Mouse (Mus musculus) MEL (cell line): Measurements from ENCODE around the gene Khk.

Source experiments
- CTCF ChIP-seq, 3 experiments: IDR thresholded peaks in 2 of 3; conservative IDR thresholded peaks in 1 of 3; 2 replicates each; pipeline ENCODE4 v1.5.1; 2011 to 2012; ENCODE audit warnings: low read length in 3 of 3, low read depth in 2 of 3, mild to moderate bottlenecking in 2 of 3, improper control_type of control experiment in 1 of 3, inconsistent platforms in 1 of 3, mixed read lengths in 1 of 3, moderate library complexity in 1 of 3; ENCODE audit not compliant: control insufficient read depth in 1 of 3, insufficient read depth in 1 of 3, poor library complexity in 1 of 3, severe bottlenecking in 1 of 3
- ELF1 ChIP-seq: IDR thresholded peaks from 2 replicates; pipeline ENCODE4 v1.6.1; 2014; ENCODE audit warnings: low read depth, mild to moderate bottlenecking, inconsistent platforms, low read length, improper control_type of control experiment, moderate library complexity
- EP300 ChIP-seq, 2 experiments: IDR thresholded peaks; 2 replicates each; pipeline ENCODE4 v1.6.1; 2011; ENCODE audit warnings: improper control_type of control experiment in 2 of 2, low read length in 2 of 2, low read depth in 1 of 2, mild to moderate bottlenecking in 1 of 2
- GABPA ChIP-seq: IDR thresholded peaks from 2 replicates; pipeline ENCODE4 v1.6.1; 2012; ENCODE audit warnings: low read depth, mild to moderate bottlenecking, inconsistent platforms, low read length, improper control_type of control experiment, moderate library complexity
- MAX ChIP-seq: IDR thresholded peaks from 2 replicates; pipeline ENCODE4 v1.6.1; 2011; ENCODE audit warnings: low read length, improper control_type of control experiment
- MXI1 ChIP-seq: IDR thresholded peaks from 2 replicates; pipeline ENCODE4 v1.6.1; 2011; ENCODE audit warnings: mild to moderate bottlenecking, low read depth, low read length, improper control_type of control experiment
- NRF1 ChIP-seq: IDR thresholded peaks from 2 replicates; pipeline ENCODE4 v1.6.1; 2014; ENCODE audit warnings: low read depth, mild to moderate bottlenecking, inconsistent platforms, low read length, improper control_type of control experiment, moderate library complexity; ENCODE audit not compliant: poor library complexity, insufficient read depth, severe bottlenecking
- POLR2A ChIP-seq, 2 experiments: IDR thresholded peaks; 2 replicates each; pipeline ENCODE4 v1.6.1; 2011 to 2012; ENCODE audit warnings: low read length in 2 of 2, mild to moderate bottlenecking in 2 of 2, control low read depth in 1 of 2, improper control_type of control experiment in 1 of 2, low read depth in 1 of 2, moderate library complexity in 1 of 2; ENCODE audit not compliant: control insufficient read depth in 1 of 2, insufficient read depth in 1 of 2, poor library complexity in 1 of 2
- POLR2AphosphoS2 ChIP-seq: IDR thresholded peaks from 2 replicates; pipeline ENCODE4 v1.6.1; 2011; ENCODE audit warnings: low read length, improper control_type of control experiment
- SMC3 ChIP-seq: IDR thresholded peaks from 2 replicates; pipeline ENCODE4 v1.6.1; 2011; ENCODE audit warnings: low read depth, low read length, improper control_type of control experiment
- TAL1 ChIP-seq: IDR thresholded peaks from 2 replicates; pipeline ENCODE4 v1.6.1; 2012; ENCODE audit warnings: mild to moderate bottlenecking, inconsistent platforms, low read length, moderate library complexity, mixed read lengths
- USF1 ChIP-seq: IDR thresholded peaks from 2 replicates; pipeline ENCODE4 v1.6.1; 2014; ENCODE audit warnings: low read depth, mild to moderate bottlenecking, inconsistent platforms, low read length, improper control_type of control experiment, moderate library complexity
- ZC3H11A ChIP-seq: IDR thresholded peaks from 2 replicates; pipeline ENCODE4 v1.6.1; 2012; ENCODE audit warnings: low read depth, mild to moderate bottlenecking, inconsistent platforms, low read length, improper control_type of control experiment
- ZNF384 ChIP-seq: IDR thresholded peaks from 2 replicates; pipeline ENCODE4 v1.6.1; 2012; ENCODE audit warnings: low read depth, mild to moderate bottlenecking, inconsistent platforms, low read length, improper control_type of control experiment

DNA sequence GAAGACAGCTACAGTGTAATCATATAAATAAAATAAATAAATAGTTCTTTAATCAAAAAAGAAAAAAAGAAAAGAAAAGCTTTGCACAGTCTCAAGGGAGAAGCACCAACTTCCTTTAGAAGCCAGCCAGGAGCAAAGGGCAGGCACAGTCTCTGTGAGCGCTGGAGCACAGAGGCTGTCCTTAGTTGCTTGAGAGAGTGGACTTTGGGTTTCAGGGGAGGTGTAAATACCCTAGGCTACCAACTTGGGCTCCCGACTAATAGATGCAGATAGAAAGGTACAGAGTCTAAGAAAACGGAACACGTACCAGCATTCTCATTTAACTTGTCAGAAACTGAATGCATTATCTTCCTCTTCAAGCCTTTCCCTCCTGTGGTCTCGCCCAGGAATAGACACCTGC lies 27.4 kb downstream of the Khk start:
- TF ChIP-seq MAX (no peak), POLR2AphosphoS2 (no peak), CTCF (IDR thresholded peaks at IDR 0.05 in 2 of 3, conservative IDR thresholded peaks at IDR 0.05 in 1 of 3; ENCODE audit: control insufficient read depth in 1 of 3, insufficient read depth in 1 of 3, low read depth in 2 of 3, low read length in 3 of 3, poor library complexity in 1 of 3, severe bottlenecking in 1 of 3) (no peak), EP300 (IDR thresholded peaks at IDR 0.05; ENCODE audit: low read depth in 1 of 2, low read length in 2 of 2) (no peak), MXI1 (no peak), POLR2A (IDR thresholded peaks at IDR 0.05; ENCODE audit: control insufficient read depth in 1 of 2, insufficient read depth in 1 of 2, low read depth in 1 of 2, low read length in 2 of 2, poor library complexity in 1 of 2) (no peak), GABPA (no peak), NRF1 (no peak), ZC3H11A (no peak), ELF1 (no peak), ZNF384 (no peak), USF1 (0 out of 2 replicates have a peak, but pooled peaks have one; percentile 8), TAL1 (no peak), SMC3 (no peak)
